Mouse (Mus musculus): ENCODE measurements around the gene Hsp90ab1.

GRCm38 (mm10) chr17:45549617-45550181, 23.4 kb downstream of the Hsp90ab1 start, which contains the start of gene Tmem151b:
- TF ChIP-seq CTCF (IDR thresholded peaks at IDR 0.05; ENCODE audit: borderline replicate concordance, insufficient read depth, low read length): no peak
- no peak for TF ChIP-seq POLR2A (IDR thresholded peaks at IDR 0.05; ENCODE audit: low read depth, low read length)
